Mouse (Mus musculus) frontal cortex, postnatal 36 days (tissue): ENCODE data around the gene Adssl1.
A peak's percentile ranks its signal among the peaks of the same experiment; 100 is the strongest.

Experiments used
- DNase-seq, 2 experiments: peaks; one replicate each; pipeline ENCODE4 v3.0.0; 2022; ENCODE audit warnings: low spot score in 2 of 2

Gene Adssl1

GRCm38 (mm10) chr12:112621900-112622299, 2.1 kb downstream of the Adssl1 start:
- no peak for DNase-seq

DNA sequence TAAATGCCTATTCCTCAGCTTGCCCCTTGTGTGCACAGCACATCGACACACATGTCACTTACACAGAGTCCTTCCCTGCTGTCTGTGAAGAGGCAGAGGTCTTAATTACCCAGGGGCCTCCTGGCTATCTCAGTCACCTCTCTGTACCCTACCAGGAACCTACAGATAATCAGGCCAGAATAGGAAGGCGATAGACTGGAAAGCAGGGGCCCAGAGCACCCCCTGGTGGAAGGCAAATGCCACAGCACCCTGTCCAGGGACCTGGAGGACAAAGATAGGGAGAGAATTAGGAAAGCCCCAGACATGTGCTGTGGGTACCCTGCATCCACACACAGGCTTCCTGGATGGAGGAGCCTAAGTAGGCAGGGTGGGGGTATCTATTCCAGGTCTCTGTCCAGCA, 3.9 kb downstream of the Adssl1 start:
- DNase-seq = peak in 1 of 2 experiments; percentile 45

GRCm38 (mm10) chr12:112625700-112626099, 5.9 kb downstream of the Adssl1 start:
- DNase-seq = no peak

- DNase-seq = no peak
These were observed 6.6 kb downstream of the Adssl1 start for GRCm38 (mm10) chr12:112626455-112626854.

DNA sequence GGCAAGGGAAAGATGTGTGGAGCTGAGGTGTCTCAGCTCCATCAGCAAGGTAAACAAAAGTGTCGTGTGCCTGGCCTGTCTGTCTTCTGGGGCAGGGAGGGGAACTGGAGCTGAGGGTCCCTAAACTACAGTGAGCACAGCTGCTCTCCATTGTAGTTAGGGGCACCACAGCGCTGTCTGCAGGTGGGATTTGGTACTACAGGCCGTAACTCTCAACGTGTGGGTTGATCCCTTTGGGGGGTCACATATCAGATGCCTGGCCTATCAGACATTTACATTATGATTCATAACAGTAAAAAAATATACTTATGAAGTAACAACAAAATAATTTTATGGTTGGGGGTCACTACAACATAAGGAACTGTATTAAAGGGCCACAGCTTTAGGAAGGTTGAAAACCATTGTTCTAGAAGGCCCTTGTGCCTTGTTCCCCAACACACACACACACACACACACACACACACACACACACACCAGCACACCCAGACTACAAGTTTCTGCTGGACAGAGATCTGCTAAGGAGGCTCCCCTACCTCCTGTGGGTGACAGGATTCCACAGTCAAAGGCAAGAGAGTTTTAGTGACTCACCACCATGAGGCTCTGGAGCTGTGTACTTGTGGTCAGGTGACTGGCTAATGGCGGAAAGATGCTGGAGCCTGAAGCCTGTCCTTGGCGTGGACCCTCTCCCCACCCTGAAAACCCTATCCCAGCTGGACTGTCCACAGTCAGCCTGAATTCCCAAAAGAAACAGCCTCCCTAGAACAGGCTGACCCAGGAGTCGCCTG, 7.4 kb downstream of the Adssl1 start:
- DNase-seq = no peak

GRCm38 (mm10) chr12:112628197-112628596, 8.4 kb downstream of the Adssl1 start:
- DNase-seq = no peak

DNA sequence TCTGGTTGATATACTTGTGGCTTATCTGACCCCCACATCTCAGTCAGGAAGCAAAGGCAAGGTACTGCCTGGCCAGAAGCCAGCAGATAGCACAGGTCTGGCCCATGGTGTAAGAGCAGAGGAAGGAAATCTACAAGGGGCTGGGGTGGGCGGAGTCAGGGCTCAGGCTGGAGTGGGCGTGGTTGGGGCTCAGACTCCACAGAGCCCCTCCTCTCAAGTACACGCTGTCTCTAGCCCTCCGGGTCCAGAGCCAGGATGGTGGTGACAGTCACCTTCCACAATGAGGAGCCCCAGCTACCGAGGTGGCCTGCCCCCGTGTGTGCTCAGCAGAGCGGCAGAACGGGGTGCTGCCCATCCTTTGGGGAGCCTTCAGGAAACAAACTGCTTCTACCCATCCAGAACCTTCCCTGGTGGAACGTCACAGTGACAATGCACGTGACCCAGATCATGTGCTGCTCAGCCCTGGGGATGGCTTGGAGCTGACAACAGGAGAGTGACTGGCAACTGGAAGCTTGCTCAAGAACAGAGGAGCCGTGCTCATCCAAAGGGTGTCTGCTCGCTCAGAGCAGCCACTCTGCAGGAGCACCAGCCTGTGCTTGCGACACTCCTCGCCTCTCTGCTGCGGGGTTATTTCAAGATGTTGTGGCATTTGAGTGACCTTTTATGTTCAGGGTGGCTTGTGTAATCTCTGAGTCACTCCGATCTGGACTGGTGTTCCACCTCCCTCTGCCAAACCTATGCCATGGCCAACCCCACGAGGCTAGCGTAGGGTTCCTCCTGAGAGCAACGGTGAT, 9.3 kb downstream of the Adssl1 start:
- no peak for DNase-seq

DNA sequence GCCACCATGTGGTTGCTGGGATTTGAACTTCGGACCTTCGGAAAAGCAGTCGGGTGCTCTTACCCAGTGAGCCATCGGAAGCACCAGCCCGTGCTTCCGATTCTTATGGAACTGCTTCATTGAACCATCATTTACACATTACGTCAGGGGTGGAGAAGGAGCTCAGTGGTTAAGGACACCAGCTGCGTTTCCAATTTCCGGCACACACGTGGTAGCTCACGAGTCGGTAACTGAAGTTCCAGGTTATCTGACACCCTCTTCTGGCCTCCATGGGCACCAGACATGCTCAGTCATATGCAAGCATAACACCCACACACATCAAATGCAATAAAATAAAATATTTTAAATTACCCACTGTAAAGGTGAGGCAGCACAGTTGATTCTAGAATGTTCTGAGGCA, 10.2 kb downstream of the Adssl1 start:
- DNase-seq = no peak

- no peak for DNase-seq
These were observed 11.0 kb downstream of the Adssl1 start for GRCm38 (mm10) chr12:112630796-112631195.

GRCm38 (mm10) chr12:112631472-112631871, 11.6 kb downstream of the Adssl1 start:
- DNase-seq = no peak

GRCm38 (mm10) chr12:112632084-112632777, 12.4 kb downstream of the Adssl1 start:
- no peak for DNase-seq

- DNase-seq = no peak
These were observed 13.1 kb downstream of the Adssl1 start for GRCm38 (mm10) chr12:112632907-112633306.

DNA sequence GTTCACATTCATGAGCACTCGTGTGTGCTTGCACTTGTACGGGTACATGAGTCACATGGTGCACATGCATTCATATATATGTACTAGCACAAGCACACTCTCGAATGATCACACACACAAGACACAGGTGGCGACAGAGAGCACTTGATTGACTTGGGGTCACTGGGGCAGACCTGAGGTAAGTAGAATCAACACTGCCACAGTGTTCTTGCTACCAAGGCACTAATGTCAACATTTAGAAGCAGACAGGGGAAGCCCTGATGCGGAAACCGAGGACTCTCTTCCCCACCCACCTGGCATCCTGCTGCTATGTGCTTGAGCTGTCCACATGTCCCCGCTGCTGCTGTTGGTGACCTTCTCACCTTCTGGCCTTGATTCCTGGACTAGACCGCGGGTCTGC, 13.8 kb downstream of the Adssl1 start:
- no peak for DNase-seq

GRCm38 (mm10) chr12:112639526-112639925, 19.7 kb downstream of the Adssl1 start:
- DNase-seq = no peak

GRCm38 (mm10) chr12:112643126-112643525, 23.3 kb downstream of the Adssl1 start:
- no peak for DNase-seq

DNA sequence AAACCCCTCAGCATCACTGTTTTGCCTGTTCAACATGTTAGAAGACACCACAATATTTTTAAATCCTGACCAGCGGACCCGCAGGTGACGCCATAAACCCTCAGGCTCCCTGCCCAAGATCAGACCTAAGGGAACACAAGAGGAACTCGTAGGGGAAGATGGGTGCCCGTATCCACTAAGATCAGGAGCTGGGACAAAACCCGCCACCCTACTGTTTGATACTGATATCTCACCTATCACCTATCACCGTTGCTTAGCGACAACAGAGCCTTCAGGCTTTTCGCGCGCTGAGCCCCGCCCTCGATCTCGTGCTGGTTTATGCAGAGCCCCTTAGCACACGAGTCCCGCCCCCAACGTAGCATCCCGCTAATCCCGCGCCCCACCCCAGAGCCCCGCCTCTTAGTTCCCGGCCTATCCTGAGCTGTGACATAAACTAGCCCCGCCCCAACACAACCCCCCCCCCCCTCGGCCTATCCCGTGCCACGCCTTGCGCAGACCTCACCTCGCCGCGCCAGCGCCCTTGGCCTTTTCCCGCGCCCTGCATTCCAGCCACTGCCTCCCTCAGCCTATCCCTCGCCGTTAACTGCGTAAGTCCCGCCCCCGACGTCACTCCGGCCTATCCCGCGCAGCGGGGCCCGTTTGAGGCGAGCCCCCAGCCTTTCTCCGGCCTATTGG, 24.5 kb downstream of the Adssl1 start, which contains the start of gene Siva1:
Gene Siva1 (plus strand): TSS at position 500 of the 675 bp plus-strand sequence.
- DNase-seq = peak; percentile 97 to 98

GRCm38 (mm10) chr12:112644855-112645506, 25.1 kb downstream of the Adssl1 start:
- peak; percentile 56 to 63 for DNase-seq

GRCm38 (mm10) chr12:112646139-112646538, 26.3 kb downstream of the Adssl1 start:
- DNase-seq = no peak

DNA sequence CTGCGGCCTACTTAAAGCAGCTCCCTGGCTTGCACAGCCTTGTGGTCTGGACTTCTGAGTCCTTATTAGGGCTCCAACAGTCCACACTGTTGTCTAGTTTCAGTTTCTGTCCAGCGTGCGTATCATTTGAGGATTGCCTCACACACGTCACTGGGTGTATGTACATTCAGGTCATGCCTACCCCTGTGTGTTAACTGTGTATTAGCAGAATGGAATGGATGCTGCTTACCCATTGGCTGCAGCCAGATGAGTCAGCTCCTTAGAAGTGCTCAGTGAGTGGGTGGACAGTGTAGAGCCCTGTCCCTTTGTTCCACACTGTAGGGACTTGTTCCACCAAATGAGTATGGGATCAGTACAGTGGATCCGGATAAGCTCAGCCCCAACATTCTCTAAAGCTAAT, 28.2 kb downstream of the Adssl1 start:
- DNase-seq = no peak

DNA sequence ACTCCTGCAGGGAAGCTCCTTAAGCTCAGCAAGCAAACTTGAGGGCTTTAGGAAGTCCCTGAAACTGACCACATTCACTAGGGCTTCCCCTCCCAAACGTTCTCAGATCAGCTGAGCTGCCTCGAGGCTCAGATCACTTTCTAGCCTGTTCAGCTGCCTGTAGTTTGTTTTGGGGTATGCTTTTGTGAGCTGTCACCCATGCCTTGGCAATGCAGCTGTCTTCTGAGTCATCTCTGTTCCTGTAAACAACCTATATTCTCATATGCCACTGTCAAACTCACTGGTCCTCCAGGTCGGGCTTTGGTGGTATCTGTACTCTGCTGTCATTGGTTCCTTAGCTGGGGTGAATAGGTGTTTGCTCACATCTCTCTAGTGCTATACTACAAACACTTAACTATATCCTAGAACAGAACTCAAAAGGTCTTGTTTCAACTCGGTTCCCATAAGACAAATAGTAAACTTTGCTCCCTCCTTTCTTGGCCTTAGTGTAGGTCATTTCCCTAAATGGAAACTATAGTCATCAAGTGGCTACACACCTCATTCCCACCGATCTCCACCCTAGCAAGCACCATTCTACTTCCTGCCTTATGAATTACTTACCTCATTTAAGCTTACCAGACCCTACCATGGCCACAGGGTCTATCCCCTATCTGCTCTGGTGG, 32.1 kb downstream of the Adssl1 start:
- no peak for DNase-seq
